Mouse (Mus musculus) liver, adult 2 months (tissue): Measurements from ENCODE around the gene Olfr523. TPM values are rescaled to one million over a fixed set of nuclear protein-coding genes. Genes with fewer than 3 reads are reported as not detected.

Source experiments
- DNase-seq: peaks from one replicate; pipeline ENCODE4 v3.0.0-alpha.2; 2011; ENCODE audit warnings: low read depth, low spot score; ENCODE audit errors: extremely low read depth
- H3K27ac ChIP-seq: fragments of 200-500 bp; replicated peaks from 2 replicates; pipeline ENCODE4 v1.5.1; 2012; ENCODE audit warnings: low read depth, mild to moderate bottlenecking, control low read depth, inconsistent platforms, low read length; ENCODE audit not compliant: insufficient read depth
- H3K27me3 ChIP-seq: fragments of 200-500 bp; 2 replicates; pipeline ENCODE4 v1.6.1; 2012; ENCODE audit warnings: mild to moderate bottlenecking, moderate library complexity, low read length, inconsistent platforms; ENCODE audit not compliant: control insufficient read depth, insufficient read depth
- H3K36me3 ChIP-seq: fragments of 200-500 bp; 2 replicates; pipeline ENCODE4 v1.6.1; 2012; ENCODE audit warnings: low read length, inconsistent platforms; ENCODE audit not compliant: control insufficient read depth, insufficient read depth
- H3K4me1 ChIP-seq: fragments of 200-500 bp; 2 replicates; pipeline ENCODE4 v1.6.1; 2011; ENCODE audit warnings: low read length; ENCODE audit not compliant: control insufficient read depth, insufficient read depth
- H3K4me3 ChIP-seq: fragments of 200-500 bp; 2 replicates; pipeline ENCODE4 v1.5.1; 2011; ENCODE audit warnings: low read depth, mild to moderate bottlenecking, control low read depth, low read length, moderate library complexity; ENCODE audit not compliant: insufficient read depth
- H3K79me2 ChIP-seq: fragments of 200-500 bp; 2 replicates; pipeline ENCODE4 v1.6.1; 2012; ENCODE audit warnings: inconsistent platforms, mild to moderate bottlenecking, low read length, moderate library complexity; ENCODE audit not compliant: control insufficient read depth, insufficient read depth
- H3K9ac ChIP-seq: fragments of 200-500 bp; 2 replicates; pipeline ENCODE4 v1.6.1; 2012; ENCODE audit warnings: low read depth, mild to moderate bottlenecking, control low read depth, inconsistent platforms, low read length
- CTCF ChIP-seq: fragments of 200-500 bp; IDR thresholded peaks from 2 replicates; pipeline ENCODE4 v1.5.1; 2011; ENCODE audit warnings: low read depth, low read length, control low read depth
- POLR2A ChIP-seq: fragments of 200-500 bp; IDR thresholded peaks from 2 replicates; pipeline ENCODE4 v1.6.1; 2011; ENCODE audit warnings: low read length, control low read depth; ENCODE audit not compliant: insufficient read depth; ENCODE audit errors: extremely low read depth
- WGBS: fragments of 180-500 bp; shearing (Covaris S2); methylation state at CpG from one replicate; pipeline ENCODE4 v1.1.7; 2018; 5-methylcytosine and 5-hydroxymethylcytosine counted together
- polyA plus RNA-seq: library from polyadenylated mRNA; depleted of rRNA; stranded (reverse); fragments of >200 nt; gene quantifications from 2 replicates; pipeline ENCODE4 v1.2.3, GENCODE M21; 2012; rRNA removed
- total RNA-seq: library from RNA; depleted of rRNA; stranded (reverse); fragments of >200 nt; gene quantifications from 2 replicates; pipeline ENCODE4 v1.2.3, GENCODE M21; 2014; rRNA removed

Olfr523 gene
- total and polyA plus RNA-seq, 2 experiments = not detected

DNA sequence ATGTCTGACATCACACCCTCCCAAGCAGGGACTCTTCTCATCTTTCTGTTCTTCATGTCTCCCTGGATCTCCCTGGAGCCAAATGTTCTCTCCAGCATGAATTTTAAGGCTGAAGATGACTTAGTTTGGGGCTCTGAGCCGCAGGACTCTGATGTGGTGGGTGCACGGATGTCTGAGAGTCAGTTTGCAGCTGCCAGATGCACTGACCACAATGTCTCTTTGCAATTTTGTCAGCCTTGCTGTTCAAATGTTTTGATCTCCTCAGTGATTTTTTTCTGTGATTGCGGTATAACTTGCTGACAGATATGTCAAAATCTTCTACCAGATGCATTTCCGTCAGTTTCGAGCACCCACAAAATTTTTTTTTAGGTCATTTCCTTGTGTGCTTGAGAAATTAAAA is 40.8 kb downstream of the Olfr523 start:
- no peak for DNase-seq
- Histone ChIP-seq H3K4me3 (no peak overlapping the region), H3K36me3 (no peaks in the 10 kb centered on the region), H3K27ac (no peak overlapping the region), H3K9ac (no peak overlapping the region), H3K27me3 (no peaks in the 10 kb centered on the region), H3K79me2 (no peaks in the 10 kb centered on the region), H3K4me1 (no peaks in the 10 kb centered on the region)
- 82% methylated on average over 5 of the region's 5 CpGs for WGBS
- TF ChIP-seq POLR2A (no peak), CTCF (no peak)

DNA sequence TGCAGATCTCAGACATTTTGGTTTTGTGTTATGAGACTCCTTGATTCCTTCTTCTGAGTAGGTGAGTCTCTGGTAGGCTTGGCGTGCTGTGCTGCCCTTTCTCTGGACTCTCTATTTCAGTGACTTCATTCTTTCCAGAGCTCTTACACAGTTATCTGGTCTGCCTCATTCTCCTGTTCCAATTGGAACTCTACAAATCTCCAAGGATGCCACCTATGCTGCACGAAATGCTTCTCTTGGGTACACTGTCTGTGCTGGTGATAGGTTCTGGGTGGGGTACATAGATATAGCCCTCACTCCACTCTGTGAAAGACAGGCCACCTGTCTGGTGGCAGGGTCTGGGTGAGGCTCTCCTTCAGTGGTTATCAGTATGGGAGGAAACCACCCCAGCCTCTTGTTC is 45.0 kb downstream of the Olfr523 start, which contains the start of gene Cd163l1:
Cd163l1 (plus strand) TSS at position 301 of the 400 bp plus-strand sequence.
- no peaks in the 10 kb centered on the region for H3K27me3 ChIP-seq
- H3K9ac ChIP-seq = no peak within 1 kb of the TSS
- no peaks in the 10 kb centered on the region for H3K79me2 ChIP-seq
- H3K4me3 ChIP-seq = no peak within 1 kb of the TSS
- TF ChIP-seq CTCF = no peak
- TF ChIP-seq POLR2A = no peak
- H3K4me1 ChIP-seq = no peaks in the 10 kb centered on the region
- no peaks in the 10 kb centered on the region for H3K36me3 ChIP-seq
- 79% methylated on average over 2 of the region's 2 CpGs for WGBS
- no peak for DNase-seq
- H3K27ac ChIP-seq = no peak within 1 kb of the TSS

DNA sequence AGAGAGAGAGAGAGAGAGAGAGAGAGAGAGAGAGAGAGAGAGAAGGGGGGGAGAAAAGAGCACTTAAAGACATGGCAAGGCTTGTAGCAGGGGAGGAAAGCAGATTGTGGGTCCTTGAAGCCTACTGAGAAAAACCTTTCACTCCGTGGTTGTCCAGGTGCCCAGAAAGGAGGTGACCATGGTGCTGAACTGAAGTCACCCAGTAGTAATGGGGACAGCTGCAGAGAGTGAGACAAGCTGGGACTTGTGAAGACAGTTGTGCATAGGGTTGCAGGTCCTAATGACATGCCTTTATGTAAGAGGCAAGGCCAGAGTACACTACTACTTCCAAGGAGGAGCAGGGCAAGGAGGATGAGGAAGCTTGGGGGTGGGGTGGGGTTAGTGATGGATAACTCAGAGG is 46.3 kb downstream of the Olfr523 start:
- TF ChIP-seq CTCF (no peak), POLR2A (no peak)
- WGBS = 21% methylated on average over 1 of the region's 1 CpGs
- Histone ChIP-seq H3K36me3 (no peaks in the 10 kb centered on the region), H3K9ac (no peak overlapping the region), H3K79me2 (no peaks in the 10 kb centered on the region), H3K4me1 (no peaks in the 10 kb centered on the region), H3K27me3 (no peaks in the 10 kb centered on the region), H3K27ac (no peak overlapping the region), H3K4me3 (no peak overlapping the region)
- DNase-seq = no peak

DNA sequence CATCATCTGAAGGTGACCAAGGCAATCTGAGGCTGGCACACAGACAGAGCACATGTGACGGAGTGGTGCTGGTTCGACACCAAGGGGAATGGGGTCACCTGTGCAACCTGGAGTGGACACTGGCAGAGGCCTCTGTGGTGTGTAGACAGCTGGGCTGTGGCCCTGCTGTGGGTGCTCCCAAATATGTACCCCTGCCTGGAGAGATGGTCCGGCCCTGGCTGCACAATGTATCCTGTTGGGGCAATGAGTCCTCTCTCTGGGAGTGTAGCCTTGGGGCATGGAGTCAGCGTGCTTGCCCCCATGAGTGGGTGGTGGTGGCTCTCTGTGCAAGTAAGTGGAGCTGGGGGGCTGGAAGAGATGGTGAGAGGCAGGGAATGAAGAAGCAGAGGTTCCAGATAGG is 47.4 kb downstream of the Olfr523 start:
- WGBS = 82% methylated on average over 4 of the region's 4 CpGs
- TF ChIP-seq POLR2A (no peak), CTCF (no peak)
- Histone ChIP-seq H3K36me3 (no peaks in the 10 kb centered on the region), H3K79me2 (no peaks in the 10 kb centered on the region), H3K4me3 (no peak overlapping the region), H3K27me3 (peaks cover 4% of the 10 kb centered on the region; the same call in 1 of the 2 replicates), H3K4me1 (no peaks in the 10 kb centered on the region), H3K27ac (no peak overlapping the region), H3K9ac (no peak overlapping the region)
- no peak for DNase-seq

DNA sequence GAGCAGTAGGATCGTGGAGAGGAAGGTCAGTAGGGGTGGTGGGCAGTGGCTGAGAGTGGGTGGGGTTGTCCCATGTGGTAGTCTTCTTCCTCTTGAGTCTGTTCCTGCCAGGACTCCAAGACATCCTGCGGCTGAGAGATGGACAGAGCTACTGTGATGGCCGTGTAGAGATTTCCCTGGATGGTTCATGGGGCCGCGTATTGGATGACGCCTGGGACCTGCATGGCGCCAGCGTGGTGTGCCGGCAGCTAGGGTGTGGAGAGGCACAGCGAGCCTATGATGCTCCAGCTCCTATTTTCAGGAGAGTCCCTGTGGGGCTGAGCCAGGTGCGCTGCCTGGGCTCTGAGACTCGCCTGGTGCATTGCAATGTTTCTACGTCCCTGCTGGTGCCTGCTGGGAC is 51.2 kb downstream of the Olfr523 start:
- no peak overlapping the region for H3K4me3 ChIP-seq
- no peaks in the 10 kb centered on the region for H3K79me2 ChIP-seq
- 77% methylated on average over 13 of the region's 13 CpGs for WGBS
- no peak overlapping the region for H3K27ac ChIP-seq
- H3K36me3 ChIP-seq = no peaks in the 10 kb centered on the region
- DNase-seq = no peak
- no peaks in the 10 kb centered on the region for H3K4me1 ChIP-seq
- peaks cover 4% of the 10 kb centered on the region; the same call in 1 of the 2 replicates for H3K27me3 ChIP-seq
- H3K9ac ChIP-seq = no peak overlapping the region
- TF ChIP-seq CTCF (no peak), POLR2A (no peak)

Other genes with a start within 250 kb of the Olfr523 start
- gene Utf1, start 229.4 kb upstream of the Olfr523 start, total RNA-seq = not detected in 2 replicates
- not detected in 2 replicates for gene Utf1, start 229.4 kb upstream of the Olfr523 start, polyA plus RNA-seq
- not detected in 2 replicates for gene 6430531B16Rik, start 194.5 kb upstream of the Olfr523 start, total RNA-seq
- gene 6430531B16Rik, start 194.5 kb upstream of the Olfr523 start, polyA plus RNA-seq = 0.07 TPM in 1 of 2 replicates, not detected in the other
- 0.09 and 0.47 TPM in 2 replicates for gene Adam8, start 180.7 kb upstream of the Olfr523 start, total RNA-seq
- 0.35 and 0.46 TPM in 2 replicates for gene Adam8, start 180.7 kb upstream of the Olfr523 start, polyA plus RNA-seq
- 6.0 and 9.1 TPM in 2 replicates for gene Zfp511, start 136.8 kb upstream of the Olfr523 start, total RNA-seq
- gene Zfp511, start 136.8 kb upstream of the Olfr523 start, polyA plus RNA-seq = 17.8 and 23.7 TPM in 2 replicates
- gene Tubgcp2, start 136.5 kb upstream of the Olfr523 start, total RNA-seq = 12.1 and 12.4 TPM in 2 replicates
- gene Tubgcp2, start 136.5 kb upstream of the Olfr523 start, polyA plus RNA-seq = 9.4 and 11.8 TPM in 2 replicates
- not detected in 2 replicates for gene Msx3, start 124.1 kb upstream of the Olfr523 start, total RNA-seq
- gene Msx3, start 124.1 kb upstream of the Olfr523 start, polyA plus RNA-seq = not detected in 2 replicates
- not detected in 2 replicates for gene Caly, start 90.7 kb upstream of the Olfr523 start, total RNA-seq
- 0.07 and 0.15 TPM in 2 replicates for gene Caly, start 90.7 kb upstream of the Olfr523 start, polyA plus RNA-seq
- gene Prap1, start 79.8 kb upstream of the Olfr523 start, total RNA-seq = not detected in 2 replicates
- gene Prap1, start 79.8 kb upstream of the Olfr523 start, polyA plus RNA-seq = not detected in 2 replicates
- 68.6 and 72.7 TPM in 2 replicates for gene Fuom, start 70.8 kb upstream of the Olfr523 start, total RNA-seq
- gene Fuom, start 70.8 kb upstream of the Olfr523 start, polyA plus RNA-seq = 63.0 and 77.5 TPM in 2 replicates
- gene Paox, start 57.4 kb upstream of the Olfr523 start, total RNA-seq = 86.9 and 87.5 TPM in 2 replicates
- 59.1 and 67.7 TPM in 2 replicates for gene Paox, start 57.4 kb upstream of the Olfr523 start, polyA plus RNA-seq
- 411 and 412 TPM in 2 replicates for gene Echs1, start 56.7 kb upstream of the Olfr523 start, total RNA-seq
- 271 and 349 TPM in 2 replicates for gene Echs1, start 56.7 kb upstream of the Olfr523 start, polyA plus RNA-seq
- 17.4 and 19.3 TPM in 2 replicates for gene Mtg1, start 35.7 kb upstream of the Olfr523 start, total RNA-seq
- 24.7 and 29.7 TPM in 2 replicates for gene Mtg1, start 35.7 kb upstream of the Olfr523 start, polyA plus RNA-seq
- gene Sprn, start 18.3 kb upstream of the Olfr523 start, total RNA-seq = 1.4 and 1.5 TPM in 2 replicates
- 1.3 and 1.7 TPM in 2 replicates for gene Sprn, start 18.3 kb upstream of the Olfr523 start, polyA plus RNA-seq
- gene Olfr522, start 8.5 kb upstream of the Olfr523 start, total RNA-seq = not detected in 2 replicates
- gene Olfr522, start 8.5 kb upstream of the Olfr523 start, polyA plus RNA-seq = not detected in 2 replicates
- gene Olfr524, start 32.7 kb downstream of the Olfr523 start, total RNA-seq = not detected in 2 replicates
- not detected in 2 replicates for gene Olfr524, start 32.7 kb downstream of the Olfr523 start, polyA plus RNA-seq
- gene Cd163l1, start 45.0 kb downstream of the Olfr523 start, total RNA-seq = not detected in 2 replicates
- gene Cd163l1, start 45.0 kb downstream of the Olfr523 start, polyA plus RNA-seq = 0.02 TPM in 1 of 2 replicates, not detected in the other
- not detected in 2 replicates for gene 5830411N06Rik, start 74.1 kb downstream of the Olfr523 start, total RNA-seq
- not detected in 2 replicates for gene 5830411N06Rik, start 74.1 kb downstream of the Olfr523 start, polyA plus RNA-seq
- gene Olfr525, start 147.6 kb downstream of the Olfr523 start, total RNA-seq = not detected in 2 replicates
- not detected in 2 replicates for gene Olfr525, start 147.6 kb downstream of the Olfr523 start, polyA plus RNA-seq
- gene Olfr527, start 160.8 kb downstream of the Olfr523 start, total RNA-seq = not detected in 2 replicates
- not detected in 2 replicates for gene Olfr527, start 160.8 kb downstream of the Olfr523 start, polyA plus RNA-seq
- not detected in 2 replicates for gene Olfr60, start 188.5 kb downstream of the Olfr523 start, total RNA-seq
- gene Olfr60, start 188.5 kb downstream of the Olfr523 start, polyA plus RNA-seq = not detected in 2 replicates
- gene Olfr530, start 203.1 kb downstream of the Olfr523 start, total RNA-seq = not detected in 2 replicates
- not detected in 2 replicates for gene Olfr530, start 203.1 kb downstream of the Olfr523 start, polyA plus RNA-seq
- not detected in 2 replicates for gene Olfr531, start 229.7 kb downstream of the Olfr523 start, total RNA-seq
- not detected in 2 replicates for gene Olfr531, start 229.7 kb downstream of the Olfr523 start, polyA plus RNA-seq
- gene Olfr532, start 248.4 kb downstream of the Olfr523 start, total RNA-seq = not detected in 2 replicates
- not detected in 2 replicates for gene Olfr532, start 248.4 kb downstream of the Olfr523 start, polyA plus RNA-seq